Mouse (Mus musculus): ENCODE results near the gene Chpf. TPM values are rescaled to one million over a fixed set of nuclear protein-coding genes. Genes with fewer than 3 reads are reported as not detected.

Chpf gene
- polyA plus RNA-seq, 1 experiment from 2014 or later, result 4.0 TPM

GRCm38 (mm10) chr1:75477966-75478290, 1.2 kb downstream of the Chpf start:
- no peak overlapping the region for H3K27ac ChIP-seq (replicated peaks)
- peaks cover 99% of the 10 kb centered on the region for H3K27me3 ChIP-seq
- no peaks in the 10 kb centered on the region for H3K9me3 ChIP-seq (replicated peaks)
- H3K4me3 ChIP-seq (replicated peaks), result peak overlapping the region; percentile 68
- ATAC-seq (ENCODE audit: insufficient read depth), result no peak
- H3K9ac ChIP-seq, result no peak overlapping the region
- peak overlapping the region; percentile 94 for H3K4me2 ChIP-seq
- no peaks in the 10 kb centered on the region for H3K36me3 ChIP-seq (replicated peaks)
- peaks cover 28% of the 10 kb centered on the region for H3K4me1 ChIP-seq (replicated peaks)
- 27% methylated on average over 3 of the region's 3 CpGs for WGBS (ENCODE audit: insufficient replicate concordance)

- H3K27me3 ChIP-seq, result peaks cover 99% of the 10 kb centered on the region
- peak overlapping the region; percentile 68 for H3K4me3 ChIP-seq (replicated peaks)
- no peak for ATAC-seq (ENCODE audit: insufficient read depth)
- H3K4me2 ChIP-seq, result peak overlapping the region; percentile 94
- no peaks in the 10 kb centered on the region for H3K9me3 ChIP-seq (replicated peaks)
- no peak overlapping the region for H3K27ac ChIP-seq (replicated peaks)
- WGBS (ENCODE audit: insufficient replicate concordance), result 9% methylated on average over 35 of the region's 35 CpGs
- H3K4me1 ChIP-seq (replicated peaks), result peaks cover 28% of the 10 kb centered on the region
- H3K9ac ChIP-seq, result no peak overlapping the region
- H3K36me3 ChIP-seq (replicated peaks), result no peaks in the 10 kb centered on the region
Observed at GRCm38 (mm10) chr1:75477264-75477965, 1.7 kb downstream of the Chpf start.

- Histone ChIP-seq H3K4me1 (replicated peaks) (peaks cover 28% of the 10 kb centered on the region), H3K27me3 (peaks cover 98% of the 10 kb centered on the region)
- WGBS (ENCODE audit: insufficient replicate concordance), result 82% methylated on average over 11 of the region's 11 CpGs
Observed at GRCm38 (mm10) chr1:75476441-75476840, 2.7 kb downstream of the Chpf start.

GRCm38 (mm10) chr1:75469287-75469825, 9.8 kb downstream of the Chpf start:
- Histone ChIP-seq H3K4me3 (replicated peaks) (no peak overlapping the region), H3K4me2 (no peak overlapping the region), H3K9me3 (replicated peaks) (no peaks in the 10 kb centered on the region), H3K27me3 (peaks cover 93% of the 10 kb centered on the region), H3K27ac (replicated peaks) (no peak overlapping the region), H3K36me3 (replicated peaks) (no peaks in the 10 kb centered on the region), H3K9ac (no peak overlapping the region), H3K4me1 (replicated peaks) (peaks cover 18% of the 10 kb centered on the region)
- WGBS (ENCODE audit: insufficient replicate concordance), result 64% methylated on average over 17 of the region's 17 CpGs
- no peak for ATAC-seq (ENCODE audit: insufficient read depth)

More at GRCm38 (mm10) chr1:75476441-75476840, 2.7 kb downstream of the Chpf start:
- Histone ChIP-seq H3K9me3 (replicated peaks) (no peaks in the 10 kb centered on the region), H3K4me3 (replicated peaks) (no peak overlapping the region), H3K27ac (replicated peaks) (no peak overlapping the region), H3K4me2 (no peak overlapping the region), H3K36me3 (replicated peaks) (no peaks in the 10 kb centered on the region), H3K9ac (no peak overlapping the region)
- ATAC-seq (ENCODE audit: insufficient read depth), result no peak

GRCm38 (mm10) chr1:75467215-75467927, 11.7 kb downstream of the Chpf start:
- 7% methylated on average over 14 of the region's 14 CpGs for WGBS (ENCODE audit: insufficient replicate concordance)

GRCm38 (mm10) chr1:75463652-75464204, 15.4 kb downstream of the Chpf start:
- 0 out of 2 replicates have a peak overlapping the region, but pooled peaks have one; percentile 21 for H3K9ac ChIP-seq
- no peaks in the 10 kb centered on the region for H3K9me3 ChIP-seq (replicated peaks)
- H3K27ac ChIP-seq (replicated peaks), result peak overlapping the region; percentile 70
- H3K36me3 ChIP-seq (replicated peaks), result no peaks in the 10 kb centered on the region
- H3K4me3 ChIP-seq (replicated peaks), result peak overlapping the region; percentile 32
- 34% methylated on average over 5 of the region's 5 CpGs for WGBS (ENCODE audit: insufficient replicate concordance)
- peak overlapping the region; percentile 64 for H3K4me2 ChIP-seq
- peaks cover 50% of the 10 kb centered on the region for H3K4me1 ChIP-seq (replicated peaks)
- H3K27me3 ChIP-seq, result peaks cover 70% of the 10 kb centered on the region
- peak; percentile 81 for ATAC-seq (ENCODE audit: insufficient read depth)

More at GRCm38 (mm10) chr1:75467215-75467927, 11.7 kb downstream of the Chpf start:
- Histone ChIP-seq H3K4me2 (no peak overlapping the region), H3K9ac (no peak overlapping the region), H3K9me3 (replicated peaks) (no peaks in the 10 kb centered on the region), H3K4me3 (replicated peaks) (no peak overlapping the region), H3K36me3 (replicated peaks) (no peaks in the 10 kb centered on the region), H3K27me3 (peaks cover 85% of the 10 kb centered on the region), H3K4me1 (replicated peaks) (peaks cover 37% of the 10 kb centered on the region), H3K27ac (replicated peaks) (no peak overlapping the region)
- ATAC-seq (ENCODE audit: insufficient read depth), result no peak

GRCm38 (mm10) chr1:75462636-75463035, 16.5 kb downstream of the Chpf start:
- H3K4me1 ChIP-seq (replicated peaks), result peaks cover 61% of the 10 kb centered on the region
- peak overlapping the region; percentile 64 for H3K4me2 ChIP-seq
- peak overlapping the region; percentile 70 for H3K27ac ChIP-seq (replicated peaks)

GRCm38 (mm10) chr1:75460297-75460696, 18.8 kb downstream of the Chpf start:
- peaks cover 64% of the 10 kb centered on the region for H3K4me1 ChIP-seq (replicated peaks)
- no peak for ATAC-seq (ENCODE audit: insufficient read depth)

More at GRCm38 (mm10) chr1:75462636-75463035, 16.5 kb downstream of the Chpf start:
- peaks cover 70% of the 10 kb centered on the region for H3K27me3 ChIP-seq
- H3K4me3 ChIP-seq (replicated peaks), result no peak overlapping the region
- no peaks in the 10 kb centered on the region for H3K9me3 ChIP-seq (replicated peaks)
- no peaks in the 10 kb centered on the region for H3K36me3 ChIP-seq (replicated peaks)
- ATAC-seq (ENCODE audit: insufficient read depth), result peak; percentile 78
- H3K9ac ChIP-seq, result no peak overlapping the region
- WGBS (ENCODE audit: insufficient replicate concordance), result 22% methylated on average over 1 of the region's 1 CpGs

GRCm38 (mm10) chr1:75458789-75459684, 20.1 kb downstream of the Chpf start:
- Histone ChIP-seq H3K36me3 (replicated peaks) (no peaks in the 10 kb centered on the region), H3K4me3 (replicated peaks) (peak overlapping the region; percentile 32), H3K27ac (replicated peaks) (no peak overlapping the region), H3K4me1 (replicated peaks) (peaks cover 51% of the 10 kb centered on the region), H3K4me2 (peak overlapping the region; percentile 60), H3K27me3 (peaks cover 73% of the 10 kb centered on the region), H3K9me3 (replicated peaks) (no peaks in the 10 kb centered on the region), H3K9ac (no peak overlapping the region)
- WGBS (ENCODE audit: insufficient replicate concordance), result 10% methylated on average over 23 of the region's 23 CpGs
- no peak for ATAC-seq (ENCODE audit: insufficient read depth)

More at GRCm38 (mm10) chr1:75460297-75460696, 18.8 kb downstream of the Chpf start:
- 52% methylated on average over 7 of the region's 7 CpGs for WGBS (ENCODE audit: insufficient replicate concordance)
- Histone ChIP-seq H3K4me3 (replicated peaks) (no peak overlapping the region), H3K9ac (no peak overlapping the region), H3K4me2 (no peak overlapping the region), H3K27ac (replicated peaks) (no peak overlapping the region), H3K27me3 (peaks cover 73% of the 10 kb centered on the region), H3K36me3 (replicated peaks) (no peaks in the 10 kb centered on the region), H3K9me3 (replicated peaks) (no peaks in the 10 kb centered on the region)

- Histone ChIP-seq H3K36me3 (replicated peaks) (no peaks in the 10 kb centered on the region), H3K27me3 (peaks cover 73% of the 10 kb centered on the region), H3K4me1 (replicated peaks) (peaks cover 43% of the 10 kb centered on the region), H3K4me2 (peak overlapping the region; percentile 60), H3K9ac (no peak overlapping the region), H3K4me3 (replicated peaks) (peak overlapping the region; percentile 32), H3K27ac (replicated peaks) (no peak overlapping the region), H3K9me3 (replicated peaks) (no peaks in the 10 kb centered on the region)
- ATAC-seq (ENCODE audit: insufficient read depth), result no peak
- WGBS (ENCODE audit: insufficient replicate concordance), result 3% methylated on average over 42 of the region's 42 CpGs
Observed at GRCm38 (mm10) chr1:75458025-75458788, 20.9 kb downstream of the Chpf start.

Data from liver, embryonic 15.5 days (tissue).